Mouse (Mus musculus): ENCODE data around the gene Snx14.

DNA sequence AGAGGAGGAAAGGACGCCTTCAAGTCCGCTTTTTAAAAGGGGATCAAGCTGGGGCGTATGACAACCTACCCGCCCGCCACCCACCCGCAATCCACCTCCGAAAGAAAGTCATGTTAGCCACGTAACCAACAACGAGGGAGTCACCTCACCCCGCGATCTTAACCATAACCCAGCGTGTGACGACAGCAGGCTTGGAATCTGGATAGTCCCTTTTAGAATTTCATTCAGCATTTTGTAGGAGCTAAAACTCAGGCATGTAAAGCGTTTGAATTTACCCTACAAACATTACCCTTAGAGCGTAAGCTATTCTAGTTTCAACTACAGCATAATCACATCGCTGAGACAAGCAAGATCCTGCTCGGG lies 461 bp upstream of the Snx14 start:
- no peak for TF ChIP-seq CTCF (IDR thresholded peaks at IDR 0.05; ENCODE audit: low read depth)
- no peak for TF ChIP-seq EP300 (optimal IDR thresholded peaks at IDR 0.05)
